Mouse (Mus musculus) spleen, adult 2 months (tissue): ENCODE measurements around the gene Spint5. TPM values are rescaled to one million over a fixed set of nuclear protein-coding genes. Genes with fewer than 3 reads are reported as not detected.

ENCODE experiments used
- DNase-seq, 2 experiments: peaks; one replicate each; pipeline versions ENCODE4 v3.0.0 to v3.0.0-alpha.2; 2012 to 2021; ENCODE audit warnings: low spot score in 2 of 2, low read depth in 1 of 2
- H3K27ac ChIP-seq: fragments of 200-500 bp; 2 replicates; pipeline ENCODE4 v1.5.1; 2012; ENCODE audit warnings: low read length, inconsistent platforms; ENCODE audit not compliant: insufficient read depth
- H3K27me3 ChIP-seq: fragments of 200-500 bp; 2 replicates; pipeline ENCODE4 v1.6.1; 2012; ENCODE audit warnings: mild to moderate bottlenecking, moderate library complexity, low read length, inconsistent platforms; ENCODE audit not compliant: control insufficient read depth, insufficient read depth
- H3K36me3 ChIP-seq: fragments of 200-500 bp; 2 replicates; pipeline ENCODE4 v1.6.1; 2012; ENCODE audit warnings: mild to moderate bottlenecking, low read length, inconsistent platforms; ENCODE audit not compliant: control insufficient read depth, insufficient read depth
- H3K4me1 ChIP-seq: fragments of 200-500 bp; 2 replicates; pipeline ENCODE4 v1.6.1; 2011; ENCODE audit warnings: inconsistent platforms; ENCODE audit not compliant: control insufficient read depth, insufficient read depth, insufficient read length
- H3K4me3 ChIP-seq: fragments of 200-500 bp; 2 replicates; pipeline ENCODE4 v1.5.1; 2011; ENCODE audit warnings: mild to moderate bottlenecking, inconsistent platforms; ENCODE audit not compliant: insufficient read depth, insufficient read length; ENCODE audit errors: extremely low read depth
- CTCF ChIP-seq: fragments of 200-500 bp; IDR thresholded peaks from 2 replicates; pipeline ENCODE4 v1.5.1; 2011; ENCODE audit warnings: mild to moderate bottlenecking, inconsistent platforms; ENCODE audit not compliant: insufficient read depth, insufficient read length, insufficient replicate concordance; ENCODE audit errors: extremely low read depth
- POLR2A ChIP-seq: fragments of 200-500 bp; IDR thresholded peaks from 2 replicates; pipeline ENCODE4 v1.6.1; 2011; ENCODE audit warnings: low read depth, low read length, inconsistent platforms
- WGBS: fragments of 180-500 bp; shearing (Covaris S2); methylation state at CpG from one replicate; pipeline ENCODE4 v1.1.7; 2018; 5-methylcytosine and 5-hydroxymethylcytosine counted together
- polyA plus RNA-seq: library from polyadenylated mRNA; depleted of rRNA; stranded (reverse); fragments of >200 nt; gene quantifications from 2 replicates; pipeline ENCODE4 v1.2.3, GENCODE M21; 2012

Spint5 gene
- polyA plus RNA-seq, 1 experiment = not detected

- no peaks in the 10 kb centered on the region for H3K27me3 ChIP-seq
- no peak for DNase-seq
- WGBS = 74% methylated on average over 4 of the region's 4 CpGs
- TF ChIP-seq POLR2A = no peak
- no peak for TF ChIP-seq CTCF
- no peaks in the 10 kb centered on the region for H3K4me1 ChIP-seq
- no peak overlapping the region for H3K4me3 ChIP-seq
- H3K27ac ChIP-seq = no peak overlapping the region
- no peaks in the 10 kb centered on the region for H3K36me3 ChIP-seq
Measured at GRCm38 (mm10) chr2:164723276-164723675, 8.2 kb downstream of the Spint5 start.

- H3K27ac ChIP-seq = no peak overlapping the region
- 26% methylated on average over 6 of the region's 6 CpGs for WGBS
- H3K27me3 ChIP-seq = no peaks in the 10 kb centered on the region
- DNase-seq = peak; percentile 28 to 62
- H3K36me3 ChIP-seq = no peaks in the 10 kb centered on the region
- no peaks in the 10 kb centered on the region for H3K4me1 ChIP-seq
- TF ChIP-seq POLR2A (no peak), CTCF (peak; percentile 57; the same call in 1 of the 2 replicates)
- H3K4me3 ChIP-seq = no peak overlapping the region
Measured at GRCm38 (mm10) chr2:164725895-164726619, 11.0 kb downstream of the Spint5 start.

GRCm38 (mm10) chr2:164731719-164732118 is 16.6 kb downstream of the Spint5 start:
- Histone ChIP-seq H3K4me3 (no peak overlapping the region), H3K4me1 (no peaks in the 10 kb centered on the region), H3K27ac (no peak overlapping the region), H3K36me3 (no peaks in the 10 kb centered on the region), H3K27me3 (no peaks in the 10 kb centered on the region)
- DNase-seq = no peak
- no peak for TF ChIP-seq CTCF
- no peak for TF ChIP-seq POLR2A
- WGBS = 84% methylated on average over 5 of the region's 5 CpGs

GRCm38 (mm10) chr2:164733259-164733658 is 18.2 kb downstream of the Spint5 start:
- no peak for DNase-seq
- Histone ChIP-seq H3K27me3 (no peaks in the 10 kb centered on the region), H3K27ac (no peak overlapping the region), H3K4me1 (no peaks in the 10 kb centered on the region), H3K36me3 (no peaks in the 10 kb centered on the region), H3K4me3 (no peak overlapping the region)
- no peak for TF ChIP-seq POLR2A
- TF ChIP-seq CTCF = no peak
- WGBS = 94% methylated on average over 2 of the region's 2 CpGs

GRCm38 (mm10) chr2:164734839-164735238 is 19.7 kb downstream of the Spint5 start:
- DNase-seq = no peak
- 88% methylated on average over 5 of the region's 5 CpGs for WGBS
- no peak for TF ChIP-seq CTCF
- no peak for TF ChIP-seq POLR2A
- Histone ChIP-seq H3K4me1 (no peaks in the 10 kb centered on the region), H3K27me3 (no peaks in the 10 kb centered on the region), H3K27ac (no peak overlapping the region), H3K36me3 (no peaks in the 10 kb centered on the region), H3K4me3 (no peak overlapping the region)

- H3K27me3 ChIP-seq = no peaks in the 10 kb centered on the region
- no peaks in the 10 kb centered on the region for H3K4me1 ChIP-seq
- DNase-seq = no peak
- H3K27ac ChIP-seq = no peak overlapping the region
- TF ChIP-seq POLR2A (no peak), CTCF (no peak)
- no peak overlapping the region for H3K4me3 ChIP-seq
- H3K36me3 ChIP-seq = no peaks in the 10 kb centered on the region
- 84% methylated on average over 5 of the region's 5 CpGs for WGBS
Measured at GRCm38 (mm10) chr2:164735446-164735845, 20.3 kb downstream of the Spint5 start.

- H3K27ac ChIP-seq = no peak overlapping the region
- no peak for DNase-seq
- no peaks in the 10 kb centered on the region for H3K27me3 ChIP-seq
- WGBS = 86% methylated on average over 3 of the region's 3 CpGs
- TF ChIP-seq CTCF (no peak), POLR2A (no peak)
- no peaks in the 10 kb centered on the region for H3K36me3 ChIP-seq
- no peaks in the 10 kb centered on the region for H3K4me1 ChIP-seq
- no peak overlapping the region for H3K4me3 ChIP-seq
Measured at GRCm38 (mm10) chr2:164737377-164738090, 22.4 kb downstream of the Spint5 start.
